Mouse (Mus musculus): Measurements from ENCODE around the gene Wdr45.

The Wdr45 gene

GRCm38 (mm10) chrX:7764657-7765280, 50.6 kb downstream of the Wdr45 start:
- no peaks in the 10 kb centered on the region for H3K9me3 ChIP-seq (ENCODE audit: low read length)
- H3K4me1 ChIP-seq (replicated peaks; ENCODE audit: low read depth, low read length) = peaks cover 39% of the 10 kb centered on the region
- H3K4me3 ChIP-seq (replicated peaks; ENCODE audit: low read length) = peak overlapping the region; percentile 91
- H3K36me3 ChIP-seq (ENCODE audit: insufficient read depth, low read length) = peaks cover 39% of the 10 kb centered on the region
- TF ChIP-seq POU5F1 (IDR thresholded peaks at IDR 0.05; ENCODE audit: borderline replicate concordance, low read length) (peak; percentile 85), CTCF (conservative IDR thresholded peaks at IDR 0.05; ENCODE audit: low read length) (no peak), NANOG (IDR thresholded peaks at IDR 0.05; ENCODE audit: borderline replicate concordance, low read length) (peak; percentile 79)
- H3K27me3 ChIP-seq (ENCODE audit: insufficient read depth, low read length) = no peaks in the 10 kb centered on the region

GRCm38 (mm10) chrX:7765281-7765670, 51.1 kb downstream of the Wdr45 start:
- TF ChIP-seq POU5F1 (IDR thresholded peaks at IDR 0.05; ENCODE audit: borderline replicate concordance, low read length) (no peak), NANOG (IDR thresholded peaks at IDR 0.05; ENCODE audit: borderline replicate concordance, low read length) (no peak), CTCF (conservative IDR thresholded peaks at IDR 0.05; ENCODE audit: low read length) (no peak)

GRCm38 (mm10) chrX:7765764-7766163, 51.6 kb downstream of the Wdr45 start:
- Histone ChIP-seq H3K27me3 (ENCODE audit: insufficient read depth, low read length) (no peaks in the 10 kb centered on the region), H3K4me3 (replicated peaks; ENCODE audit: low read length) (peak overlapping the region; percentile 91), H3K36me3 (ENCODE audit: insufficient read depth, low read length) (peaks cover 49% of the 10 kb centered on the region), H3K9me3 (ENCODE audit: low read length) (no peaks in the 10 kb centered on the region), H3K4me1 (replicated peaks; ENCODE audit: low read depth, low read length) (peaks cover 47% of the 10 kb centered on the region)
- TF ChIP-seq CTCF (conservative IDR thresholded peaks at IDR 0.05; ENCODE audit: low read length) (no peak), POU5F1 (IDR thresholded peaks at IDR 0.05; ENCODE audit: borderline replicate concordance, low read length) (no peak), NANOG (IDR thresholded peaks at IDR 0.05; ENCODE audit: borderline replicate concordance, low read length) (no peak)

More at GRCm38 (mm10) chrX:7765281-7765670, 51.1 kb downstream of the Wdr45 start:
- peaks cover 43% of the 10 kb centered on the region for H3K4me1 ChIP-seq (replicated peaks; ENCODE audit: low read depth, low read length)
- no peaks in the 10 kb centered on the region for H3K9me3 ChIP-seq (ENCODE audit: low read length)
- H3K27me3 ChIP-seq (ENCODE audit: insufficient read depth, low read length) = no peaks in the 10 kb centered on the region
- peaks cover 44% of the 10 kb centered on the region for H3K36me3 ChIP-seq (ENCODE audit: insufficient read depth, low read length)
- H3K4me3 ChIP-seq (replicated peaks; ENCODE audit: low read length) = peak overlapping the region; percentile 91

- Histone ChIP-seq H3K4me1 (replicated peaks; ENCODE audit: low read depth, low read length) (peaks cover 81% of the 10 kb centered on the region), H3K4me3 (replicated peaks; ENCODE audit: low read length) (no peak overlapping the region), H3K9me3 (ENCODE audit: low read length) (no peaks in the 10 kb centered on the region), H3K36me3 (ENCODE audit: insufficient read depth, low read length) (peaks cover 84% of the 10 kb centered on the region), H3K27me3 (ENCODE audit: insufficient read depth, low read length) (no peaks in the 10 kb centered on the region)
- TF ChIP-seq NANOG (IDR thresholded peaks at IDR 0.05; ENCODE audit: borderline replicate concordance, low read length) (no peak), POU5F1 (IDR thresholded peaks at IDR 0.05; ENCODE audit: borderline replicate concordance, low read length) (no peak), CTCF (conservative IDR thresholded peaks at IDR 0.05; ENCODE audit: low read length) (0 out of 2 replicates have a peak, but pooled peaks have one; percentile 1)
Measured at GRCm38 (mm10) chrX:7769302-7770017, 55.3 kb downstream of the Wdr45 start.

GRCm38 (mm10) chrX:7772766-7773165, 58.6 kb downstream of the Wdr45 start:
- H3K9me3 ChIP-seq (ENCODE audit: low read length) = no peaks in the 10 kb centered on the region
- H3K4me3 ChIP-seq (replicated peaks; ENCODE audit: low read length) = no peak overlapping the region
- peaks cover 79% of the 10 kb centered on the region for H3K36me3 ChIP-seq (ENCODE audit: insufficient read depth, low read length)
- H3K27me3 ChIP-seq (ENCODE audit: insufficient read depth, low read length) = no peaks in the 10 kb centered on the region
- peaks cover 82% of the 10 kb centered on the region for H3K4me1 ChIP-seq (replicated peaks; ENCODE audit: low read depth, low read length)
- TF ChIP-seq POU5F1 (IDR thresholded peaks at IDR 0.05; ENCODE audit: borderline replicate concordance, low read length) (no peak), CTCF (conservative IDR thresholded peaks at IDR 0.05; ENCODE audit: low read length) (peak; percentile 39)

- Histone ChIP-seq H3K27me3 (ENCODE audit: insufficient read depth, low read length) (no peaks in the 10 kb centered on the region), H3K9me3 (ENCODE audit: low read length) (no peaks in the 10 kb centered on the region), H3K4me1 (replicated peaks; ENCODE audit: low read depth, low read length) (peaks cover 66% of the 10 kb centered on the region), H3K4me3 (replicated peaks; ENCODE audit: low read length) (no peak overlapping the region), H3K36me3 (ENCODE audit: insufficient read depth, low read length) (peaks cover 50% of the 10 kb centered on the region)
- no peak for TF ChIP-seq CTCF (conservative IDR thresholded peaks at IDR 0.05; ENCODE audit: low read length)
- no peak for TF ChIP-seq NANOG (IDR thresholded peaks at IDR 0.05; ENCODE audit: borderline replicate concordance, low read length)
- TF ChIP-seq POU5F1 (IDR thresholded peaks at IDR 0.05; ENCODE audit: borderline replicate concordance, low read length) = no peak
Measured at GRCm38 (mm10) chrX:7775501-7776205, 61.5 kb downstream of the Wdr45 start.

GRCm38 (mm10) chrX:7776329-7777082, 62.4 kb downstream of the Wdr45 start:
- no peaks in the 10 kb centered on the region for H3K9me3 ChIP-seq (ENCODE audit: low read length)
- TF ChIP-seq CTCF (conservative IDR thresholded peaks at IDR 0.05; ENCODE audit: low read length) (peak; percentile 90), POU5F1 (IDR thresholded peaks at IDR 0.05; ENCODE audit: borderline replicate concordance, low read length) (no peak), NANOG (IDR thresholded peaks at IDR 0.05; ENCODE audit: borderline replicate concordance, low read length) (no peak)

More at GRCm38 (mm10) chrX:7776329-7777082, 62.4 kb downstream of the Wdr45 start:
- Histone ChIP-seq H3K4me3 (replicated peaks; ENCODE audit: low read length) (no peak overlapping the region), H3K27me3 (ENCODE audit: insufficient read depth, low read length) (no peaks in the 10 kb centered on the region), H3K4me1 (replicated peaks; ENCODE audit: low read depth, low read length) (peaks cover 57% of the 10 kb centered on the region), H3K36me3 (ENCODE audit: insufficient read depth, low read length) (peaks cover 42% of the 10 kb centered on the region)
